Mouse (Mus musculus): ENCODE data around the gene Prr13. TPM values are rescaled to one million over a fixed set of nuclear protein-coding genes. Genes with fewer than 3 reads are reported as not detected.

Gene Prr13
- polyA plus RNA-seq (2014; fragmentation: Nextera tagmentation; extraction: Ambion mirVana), result 98.3 and 105 TPM in 2 replicates

DNA sequence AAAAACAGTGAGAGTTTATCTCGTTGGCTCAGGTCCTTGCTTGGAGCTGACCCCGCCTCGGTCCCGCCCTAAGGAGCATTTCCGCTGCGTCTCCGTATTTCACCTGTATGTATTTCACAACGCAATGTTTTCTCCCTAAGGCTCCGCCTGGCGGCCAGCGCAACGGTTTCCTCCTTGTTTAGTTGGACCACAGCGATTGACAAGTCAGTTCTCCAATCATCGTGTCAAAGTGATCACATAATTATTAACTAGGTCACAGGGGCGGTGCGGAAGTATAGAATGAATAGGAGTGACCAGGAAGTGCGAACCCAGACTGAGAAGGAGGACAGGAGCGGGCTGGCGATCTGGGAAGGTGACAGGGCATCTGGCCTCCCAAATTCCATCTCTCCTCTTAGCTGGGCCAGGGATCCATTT, at the start of gene Prr13:
TSS of gene Prr13 (plus strand) at position 125 of the 414 bp plus-strand sequence.
- peak within 1 kb of the TSS; percentile 56 for H3K4me2 ChIP-seq (replicated peaks)
- WGBS, result under 1% methylated on average over 19 of the region's 19 CpGs
- H3K4me3 ChIP-seq (replicated peaks; ENCODE audit: low read length), result peak within 1 kb of the TSS; percentile 41
- DNase-seq (ENCODE audit: low spot score), result peak; percentile 91
- H3K36me3 ChIP-seq (replicated peaks; ENCODE audit: control insufficient read depth, insufficient read depth), result peaks cover 18% of the 10 kb centered on the region
- H3K9ac ChIP-seq, result peak within 1 kb of the TSS; percentile 63
- peak; percentile 83 for ATAC-seq (ENCODE audit: low FRiP score)
- peak within 1 kb of the TSS; percentile 21; the same call in 1 of the 2 replicates for H3K27ac ChIP-seq
- H3K9me3 ChIP-seq (ENCODE audit: control insufficient read depth, low read length), result no peaks in the 10 kb centered on the region
- H3K27me3 ChIP-seq (ENCODE audit: control insufficient read depth, insufficient read depth, low read length), result no peaks in the 10 kb centered on the region
- H3K4me1 ChIP-seq (replicated peaks; ENCODE audit: control insufficient read depth, insufficient read depth, low read length), result peaks cover 14% of the 10 kb centered on the region

DNA sequence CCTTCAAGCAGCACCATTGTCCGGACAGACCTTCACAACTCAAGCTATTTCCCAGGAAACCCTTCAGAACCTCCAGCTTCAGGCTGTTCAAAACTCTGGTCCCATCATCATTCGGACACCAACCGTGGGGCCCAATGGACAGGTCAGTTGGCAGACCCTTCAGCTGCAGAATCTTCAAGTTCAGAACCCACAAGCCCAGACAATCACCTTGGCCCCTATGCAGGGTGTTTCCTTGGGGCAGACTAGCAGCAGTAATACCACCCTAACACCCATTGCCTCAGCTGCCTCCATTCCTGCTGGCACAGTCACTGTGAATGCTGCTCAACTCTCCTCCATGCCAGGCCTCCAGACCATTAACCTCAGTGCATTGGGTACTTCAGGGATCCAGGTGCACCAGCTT, 49.5 kb upstream of the Prr13 start:
- H3K9ac ChIP-seq, result no peak overlapping the region

DNA sequence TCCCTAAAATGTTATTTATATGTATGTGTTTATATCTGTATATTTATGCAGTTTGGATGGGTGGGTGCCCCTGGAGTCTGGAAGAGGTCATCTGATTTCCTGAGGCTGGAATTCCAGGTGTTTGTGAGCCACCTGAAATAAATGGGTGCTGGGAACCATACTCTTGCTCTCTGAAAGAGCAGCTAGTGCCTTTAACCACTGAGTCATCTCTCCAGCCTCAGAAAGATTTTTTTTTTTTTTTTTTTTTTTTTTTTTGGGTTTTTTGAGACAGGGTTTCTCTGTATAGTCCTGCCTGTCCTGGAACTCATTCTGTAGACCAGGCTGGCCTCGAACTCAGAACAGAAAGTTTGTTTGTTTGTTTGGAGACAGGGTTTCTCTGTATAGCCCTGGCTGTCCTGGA, 47.8 kb upstream of the Prr13 start:
- Histone ChIP-seq H3K9ac (no peak overlapping the region), H3K4me1 (replicated peaks; ENCODE audit: control insufficient read depth, insufficient read depth, low read length) (peaks cover 36% of the 10 kb centered on the region), H3K36me3 (replicated peaks; ENCODE audit: control insufficient read depth, insufficient read depth) (peaks cover 65% of the 10 kb centered on the region), H3K4me2 (replicated peaks) (peak overlapping the region; percentile 25), H3K9me3 (ENCODE audit: control insufficient read depth, low read length) (no peaks in the 10 kb centered on the region), H3K27me3 (ENCODE audit: control insufficient read depth, insufficient read depth, low read length) (no peaks in the 10 kb centered on the region), H3K27ac (no peak overlapping the region), H3K4me3 (replicated peaks; ENCODE audit: low read length) (no peak overlapping the region)
- 100% methylated on average over 1 of the region's 1 CpGs for WGBS
- DNase-seq (ENCODE audit: low spot score) (no peak), ATAC-seq (ENCODE audit: low FRiP score) (no peak)

More for the DNA sequence above, 49.5 kb upstream of the Prr13 start:
- ATAC-seq (ENCODE audit: low FRiP score) (no peak), DNase-seq (ENCODE audit: low spot score) (no peak)
- H3K4me2 ChIP-seq (replicated peaks), result peak overlapping the region; percentile 9; the same call in 1 of the 2 replicates
- H3K27me3 ChIP-seq (ENCODE audit: control insufficient read depth, insufficient read depth, low read length), result no peaks in the 10 kb centered on the region
- WGBS, result 97% methylated on average over 3 of the region's 3 CpGs
- peaks cover 40% of the 10 kb centered on the region for H3K4me1 ChIP-seq (replicated peaks; ENCODE audit: control insufficient read depth, insufficient read depth, low read length)
- H3K27ac ChIP-seq, result no peak overlapping the region
- H3K36me3 ChIP-seq (replicated peaks; ENCODE audit: control insufficient read depth, insufficient read depth), result peaks cover 59% of the 10 kb centered on the region
- no peak overlapping the region for H3K4me3 ChIP-seq (replicated peaks; ENCODE audit: low read length)
- no peaks in the 10 kb centered on the region for H3K9me3 ChIP-seq (ENCODE audit: control insufficient read depth, low read length)

DNA sequence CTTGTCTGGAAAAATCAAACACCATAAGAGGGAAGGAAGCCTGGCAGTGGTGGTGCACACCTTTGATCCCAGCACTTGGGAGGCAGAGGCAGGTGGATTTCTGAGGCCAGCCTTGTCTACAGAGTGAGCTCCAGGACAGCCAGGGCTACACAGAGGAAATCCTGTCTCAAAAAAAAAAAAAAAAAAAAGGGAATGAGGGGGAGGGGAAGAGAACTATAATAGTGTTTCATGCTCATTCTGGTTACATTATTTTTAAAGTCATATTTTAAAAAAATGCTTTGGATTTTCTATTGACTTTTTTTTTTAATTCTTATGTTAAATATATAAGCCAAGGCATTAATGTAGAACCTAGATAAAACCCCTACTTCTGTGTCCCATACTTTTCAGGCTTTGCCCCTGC, 45.1 kb upstream of the Prr13 start:
- ATAC-seq (ENCODE audit: low FRiP score) (no peak), DNase-seq (ENCODE audit: low spot score) (no peak)
- Histone ChIP-seq H3K9ac (no peak overlapping the region), H3K4me2 (replicated peaks) (no peak overlapping the region), H3K27me3 (ENCODE audit: control insufficient read depth, insufficient read depth, low read length) (no peaks in the 10 kb centered on the region), H3K27ac (no peak overlapping the region), H3K4me3 (replicated peaks; ENCODE audit: low read length) (no peak overlapping the region), H3K36me3 (replicated peaks; ENCODE audit: control insufficient read depth, insufficient read depth) (peaks cover 63% of the 10 kb centered on the region), H3K9me3 (ENCODE audit: control insufficient read depth, low read length) (no peaks in the 10 kb centered on the region), H3K4me1 (replicated peaks; ENCODE audit: control insufficient read depth, insufficient read depth, low read length) (peaks cover 24% of the 10 kb centered on the region)

DNA sequence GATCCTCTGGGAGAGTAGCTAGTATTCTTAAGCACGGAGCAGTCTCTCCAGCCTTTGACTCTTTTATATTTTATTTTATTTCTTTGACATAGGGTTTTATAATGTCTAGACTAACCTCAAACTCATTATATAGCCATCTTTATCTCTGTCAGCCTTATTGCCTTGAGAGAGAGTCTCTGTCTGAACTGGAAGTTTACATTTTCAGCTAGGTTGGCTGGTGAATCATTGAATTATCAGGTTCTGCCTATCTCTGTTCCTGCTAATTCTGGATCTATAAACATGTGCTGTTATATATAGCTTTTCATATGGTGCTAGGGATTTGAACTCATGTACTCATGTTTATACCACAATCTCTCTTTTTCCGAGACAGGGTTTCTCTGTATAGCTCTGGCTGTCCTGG, 41.3 kb upstream of the Prr13 start:
- 90% methylated on average over 2 of the region's 2 CpGs for WGBS
- no peak for DNase-seq (ENCODE audit: low spot score)
- no peak for ATAC-seq (ENCODE audit: low FRiP score)
- Histone ChIP-seq H3K9me3 (ENCODE audit: control insufficient read depth, low read length) (no peaks in the 10 kb centered on the region), H3K36me3 (replicated peaks; ENCODE audit: control insufficient read depth, insufficient read depth) (peaks cover 40% of the 10 kb centered on the region), H3K9ac (no peak overlapping the region), H3K27me3 (ENCODE audit: control insufficient read depth, insufficient read depth, low read length) (no peaks in the 10 kb centered on the region), H3K27ac (no peak overlapping the region), H3K4me3 (replicated peaks; ENCODE audit: low read length) (no peak overlapping the region), H3K4me2 (replicated peaks) (no peak overlapping the region), H3K4me1 (replicated peaks; ENCODE audit: control insufficient read depth, insufficient read depth, low read length) (no peaks in the 10 kb centered on the region)

DNA sequence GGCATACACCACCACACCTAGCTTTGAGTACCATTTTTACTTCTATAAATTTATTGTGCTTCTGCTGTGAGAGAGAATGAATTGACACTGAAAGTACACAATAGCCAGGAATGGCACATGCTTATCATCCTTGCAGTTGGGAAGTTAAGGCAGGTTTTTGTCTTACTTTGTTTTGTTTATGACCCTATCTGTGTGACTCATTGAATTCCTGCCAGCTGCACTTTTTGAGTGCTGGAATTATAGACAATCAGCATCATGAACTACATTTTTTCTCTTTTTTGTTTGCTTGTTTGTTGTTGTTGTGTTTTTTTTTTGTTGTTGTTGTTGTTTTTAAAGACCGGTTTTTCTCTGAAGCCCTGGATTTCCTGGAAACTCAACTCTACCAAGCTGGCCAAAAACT, 37.8 kb upstream of the Prr13 start:
- no peak overlapping the region for H3K9ac ChIP-seq
- no peak overlapping the region for H3K4me2 ChIP-seq (replicated peaks)
- H3K36me3 ChIP-seq (replicated peaks; ENCODE audit: control insufficient read depth, insufficient read depth), result peaks cover 28% of the 10 kb centered on the region
- H3K9me3 ChIP-seq (ENCODE audit: control insufficient read depth, low read length), result no peaks in the 10 kb centered on the region
- H3K4me3 ChIP-seq (replicated peaks; ENCODE audit: low read length), result no peak overlapping the region
- H3K27me3 ChIP-seq (ENCODE audit: control insufficient read depth, insufficient read depth, low read length), result no peaks in the 10 kb centered on the region
- ATAC-seq (ENCODE audit: low FRiP score), result no peak
- 76% methylated on average over 1 of the region's 1 CpGs for WGBS
- no peak for DNase-seq (ENCODE audit: low spot score)
- H3K27ac ChIP-seq, result no peak overlapping the region
- no peaks in the 10 kb centered on the region for H3K4me1 ChIP-seq (replicated peaks; ENCODE audit: control insufficient read depth, insufficient read depth, low read length)

DNA sequence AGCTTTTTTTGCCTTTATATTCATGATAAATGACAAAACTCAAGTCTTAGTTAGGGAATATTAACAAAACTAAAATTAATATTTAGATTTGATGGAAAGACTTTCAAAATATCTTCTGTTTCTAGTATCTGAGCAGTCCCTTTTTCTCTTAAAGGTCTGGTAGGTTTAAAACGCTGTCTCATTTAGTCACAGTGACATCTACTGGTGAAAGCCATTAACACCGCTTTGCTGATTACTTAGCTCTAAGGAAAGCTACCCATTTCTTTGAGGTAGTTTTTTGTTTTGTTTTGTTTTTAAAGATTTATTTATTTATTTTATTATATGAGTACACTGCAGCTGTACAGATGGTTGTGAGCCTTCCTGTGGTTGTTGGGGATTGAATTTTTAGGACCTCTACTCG, 37.4 kb upstream of the Prr13 start:
- peak; percentile 80 for DNase-seq (ENCODE audit: low spot score)
- no peak for ATAC-seq (ENCODE audit: low FRiP score)
- no peak overlapping the region for H3K4me3 ChIP-seq (replicated peaks; ENCODE audit: low read length)
- H3K4me1 ChIP-seq (replicated peaks; ENCODE audit: control insufficient read depth, insufficient read depth, low read length), result no peaks in the 10 kb centered on the region
- H3K36me3 ChIP-seq (replicated peaks; ENCODE audit: control insufficient read depth, insufficient read depth), result peaks cover 32% of the 10 kb centered on the region
- no peaks in the 10 kb centered on the region for H3K27me3 ChIP-seq (ENCODE audit: control insufficient read depth, insufficient read depth, low read length)
- H3K9me3 ChIP-seq (ENCODE audit: control insufficient read depth, low read length), result no peaks in the 10 kb centered on the region
- H3K4me2 ChIP-seq (replicated peaks), result no peak overlapping the region
- 61% methylated on average over 3 of the region's 3 CpGs for WGBS
- H3K9ac ChIP-seq, result no peak overlapping the region
- H3K27ac ChIP-seq, result no peak overlapping the region

DNA sequence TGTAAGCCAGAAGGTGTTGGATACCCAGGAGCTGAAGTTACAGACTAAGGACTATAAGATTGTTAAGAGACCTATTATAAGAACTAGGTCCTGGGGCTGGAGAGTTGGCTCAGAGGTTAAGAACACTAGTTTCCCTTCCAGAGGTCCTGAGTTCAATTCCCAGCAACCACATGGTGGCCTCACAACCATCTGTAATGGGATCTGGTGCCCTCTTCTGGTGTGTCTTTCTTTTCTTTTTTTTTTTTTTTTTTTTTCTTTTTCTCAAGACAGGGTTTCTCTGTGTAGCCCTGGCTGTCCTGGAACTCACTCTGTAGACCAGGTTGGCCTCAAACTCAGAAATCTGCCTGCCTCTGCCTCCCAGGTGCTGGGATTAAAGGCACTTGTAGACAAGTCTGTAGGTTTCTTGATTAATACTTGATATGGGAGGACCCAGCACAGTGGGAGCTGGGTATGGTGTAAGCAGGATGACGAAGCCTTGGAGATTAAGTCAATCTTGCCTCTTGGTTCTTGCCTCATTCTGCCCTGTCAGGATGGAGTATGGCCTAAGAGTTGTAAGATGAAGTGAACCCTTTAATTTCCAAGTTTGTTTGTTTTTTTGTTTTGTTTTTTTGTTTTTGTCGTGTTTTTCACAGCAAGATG, 35.1 kb upstream of the Prr13 start:
- DNase-seq (ENCODE audit: low spot score) (no peak), ATAC-seq (ENCODE audit: low FRiP score) (no peak)
- Histone ChIP-seq H3K4me3 (replicated peaks; ENCODE audit: low read length) (no peak overlapping the region), H3K9ac (no peak overlapping the region), H3K36me3 (replicated peaks; ENCODE audit: control insufficient read depth, insufficient read depth) (peaks cover 44% of the 10 kb centered on the region), H3K27ac (no peak overlapping the region), H3K27me3 (ENCODE audit: control insufficient read depth, insufficient read depth, low read length) (no peaks in the 10 kb centered on the region), H3K9me3 (ENCODE audit: control insufficient read depth, low read length) (no peaks in the 10 kb centered on the region), H3K4me1 (replicated peaks; ENCODE audit: control insufficient read depth, insufficient read depth, low read length) (no peaks in the 10 kb centered on the region), H3K4me2 (replicated peaks) (no peak overlapping the region)
- 95% methylated on average over 2 of the region's 2 CpGs for WGBS

DNA sequence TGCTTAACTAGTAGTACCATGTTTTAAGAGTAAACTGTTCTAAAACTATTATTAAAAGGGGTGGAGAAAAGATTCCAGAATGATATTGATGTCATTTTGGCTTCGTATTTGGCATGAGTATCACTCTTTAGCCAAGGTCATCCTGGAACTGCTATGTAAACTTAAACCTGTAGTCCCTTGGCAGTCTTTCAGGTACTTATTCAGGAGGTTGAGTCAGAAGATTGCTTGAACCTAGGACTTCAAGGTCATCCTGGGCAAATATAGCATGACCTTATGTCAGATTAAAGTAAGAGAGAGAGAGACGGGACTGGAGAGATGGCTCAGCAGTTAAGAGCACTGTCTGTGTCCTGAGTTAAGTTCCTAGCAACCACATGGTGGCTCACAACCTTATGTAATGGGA, 34.2 kb upstream of the Prr13 start:
- DNase-seq (ENCODE audit: low spot score) (no peak), ATAC-seq (ENCODE audit: low FRiP score) (no peak)
- no peaks in the 10 kb centered on the region for H3K9me3 ChIP-seq (ENCODE audit: control insufficient read depth, low read length)
- 91% methylated on average over 2 of the region's 2 CpGs for WGBS
- no peaks in the 10 kb centered on the region for H3K4me1 ChIP-seq (replicated peaks; ENCODE audit: control insufficient read depth, insufficient read depth, low read length)
- peaks cover 46% of the 10 kb centered on the region for H3K36me3 ChIP-seq (replicated peaks; ENCODE audit: control insufficient read depth, insufficient read depth)
- no peak overlapping the region for H3K27ac ChIP-seq
- no peak overlapping the region for H3K4me3 ChIP-seq (replicated peaks; ENCODE audit: low read length)
- H3K9ac ChIP-seq, result no peak overlapping the region
- H3K4me2 ChIP-seq (replicated peaks), result no peak overlapping the region
- no peaks in the 10 kb centered on the region for H3K27me3 ChIP-seq (ENCODE audit: control insufficient read depth, insufficient read depth, low read length)

DNA sequence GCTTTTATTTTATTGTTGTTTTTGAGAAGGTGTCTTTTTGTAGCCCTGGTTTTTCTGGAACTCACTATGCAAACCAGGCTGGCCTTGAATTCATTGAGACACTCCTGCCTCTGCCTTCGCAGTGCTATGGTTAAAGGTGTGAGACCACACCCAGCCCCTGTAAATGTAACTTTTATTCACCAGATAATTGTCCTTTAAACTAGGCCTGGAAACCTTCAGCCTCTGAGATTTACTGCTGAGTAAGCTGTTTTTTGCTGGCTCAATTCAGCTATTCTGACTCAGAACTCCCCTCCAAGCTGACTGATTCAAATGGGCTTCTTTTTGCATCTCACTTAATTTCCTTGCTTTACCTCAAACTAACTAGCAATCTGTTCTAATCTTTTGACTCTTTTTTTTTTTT, 31.9 kb upstream of the Prr13 start:
- Histone ChIP-seq H3K27ac (no peak overlapping the region), H3K27me3 (ENCODE audit: control insufficient read depth, insufficient read depth, low read length) (no peaks in the 10 kb centered on the region), H3K4me2 (replicated peaks) (no peak overlapping the region), H3K9ac (no peak overlapping the region), H3K9me3 (ENCODE audit: control insufficient read depth, low read length) (no peaks in the 10 kb centered on the region), H3K36me3 (replicated peaks; ENCODE audit: control insufficient read depth, insufficient read depth) (peaks cover 69% of the 10 kb centered on the region), H3K4me3 (replicated peaks; ENCODE audit: low read length) (no peak overlapping the region), H3K4me1 (replicated peaks; ENCODE audit: control insufficient read depth, insufficient read depth, low read length) (no peaks in the 10 kb centered on the region)
- DNase-seq (ENCODE audit: low spot score) (no peak), ATAC-seq (ENCODE audit: low FRiP score) (no peak)
- WGBS, result 97% methylated on average over 1 of the region's 1 CpGs

Measured in hindbrain, embryonic 14.5 days (tissue).